16 mouse cellular contexts compared by ENCODE assay signal in genomic region chr17:68285119-68285782, GRCm38 (mm10). TPM values are rescaled to one million over a fixed set of nuclear protein-coding genes. Genes with fewer than 3 reads are reported as not detected.
DNase-seq lines count a peak whose midpoint lies in the region; ATAC-seq and TF ChIP-seq lines count a peak whose summit lies in the region.
"Had no signal": no experiment of that assay in that cellular context is flagged by ENCODE, and none has a peak within 500 bp of the region (broad histone marks: within the 10 kb centered on the region; RNA-seq: fewer than 3 reads in every experiment).

No protein-coding gene starts in this region.

- DNase-seq in forebrain, postnatal 0 days, result peak; percentile 34
- DNase-seq in forebrain, embryonic 11.5 days (ENCODE audit: low spot score), result no peak
- DNase-seq in lung, embryonic 14.5 days, result no peak
- no peak for DNase-seq in lung, postnatal 14 days
- peak; percentile 6 for DNase-seq in kidney, postnatal 10 days
- DNase-seq in retina, postnatal 1 day, result peak; percentile 35
- DNase-seq in thymus, postnatal 14 days, result no peak
- no peak for DNase-seq in B cell, adult 2 months
- DNase-seq: adrenal gland, adult 8-10 months; cerebellum, postnatal 36 days had no signal

- no peaks in the 10 kb centered on the region for H3K27me3 ChIP-seq in forebrain, postnatal 0 days (ENCODE audit: insufficient read depth, low read length)
- no peaks in the 10 kb centered on the region for H3K27me3 ChIP-seq in forebrain, embryonic 11.5 days (ENCODE audit: control insufficient read depth, insufficient read depth, low read length)
- H3K27me3 ChIP-seq in lung, embryonic 14.5 days (ENCODE audit: insufficient read depth, low read length), result no peaks in the 10 kb centered on the region
- H3K27me3 ChIP-seq: forebrain, embryonic 13.5 days; limb, embryonic 15.5 days; megakaryocyte, embryonic 14.5 days had no signal

- no peaks in the 10 kb centered on the region for H3K4me1 ChIP-seq in forebrain, postnatal 0 days (ENCODE audit: insufficient read depth)
- H3K4me1 ChIP-seq in forebrain, embryonic 11.5 days (replicated peaks; ENCODE audit: control insufficient read depth, insufficient read depth, low read length), result no peaks in the 10 kb centered on the region
- no peaks in the 10 kb centered on the region for H3K4me1 ChIP-seq in lung, embryonic 14.5 days (ENCODE audit: insufficient read depth)
- H3K4me1 ChIP-seq: forebrain, embryonic 13.5 days; limb, embryonic 15.5 days; megakaryocyte, embryonic 14.5 days had no signal

- H3K4me2 ChIP-seq in forebrain, postnatal 0 days (ENCODE audit: low read depth), result no peak overlapping the region
- H3K4me2 ChIP-seq in forebrain, embryonic 11.5 days (ENCODE audit: low read depth, low read length, severe bottlenecking), result no peak overlapping the region
- no peak overlapping the region for H3K4me2 ChIP-seq in lung, embryonic 14.5 days
- H3K4me2 ChIP-seq: forebrain, embryonic 13.5 days; limb, embryonic 15.5 days had no signal

- peak; percentile 26 for TF ChIP-seq CTCF in forebrain, postnatal 0 days (IDR thresholded peaks at IDR 0.05; ENCODE audit: low read depth)
- 0 out of 2 replicates have a peak, but pooled peaks have one; percentile 5 for TF ChIP-seq CTCF in lung, embryonic 14.5 days (IDR thresholded peaks at IDR 0.05; ENCODE audit: low read depth)

- no peak overlapping the region for H3K27ac ChIP-seq in forebrain, postnatal 0 days (ENCODE audit: low read depth, low read length)
- H3K27ac ChIP-seq in forebrain, embryonic 11.5 days (ENCODE audit: low read depth, low read length), result no peak overlapping the region
- no peak overlapping the region for H3K27ac ChIP-seq in lung, embryonic 14.5 days (ENCODE audit: low read depth)
- H3K27ac ChIP-seq: forebrain, embryonic 13.5 days; limb, embryonic 15.5 days had no signal

- H3K36me3 ChIP-seq in forebrain, postnatal 0 days (ENCODE audit: insufficient read depth), result no peaks in the 10 kb centered on the region
- no peaks in the 10 kb centered on the region for H3K36me3 ChIP-seq in forebrain, embryonic 11.5 days (ENCODE audit: control insufficient read depth, insufficient read depth, low read length)
- no peaks in the 10 kb centered on the region for H3K36me3 ChIP-seq in lung, embryonic 14.5 days (ENCODE audit: insufficient read depth)
- H3K36me3 ChIP-seq: limb, embryonic 15.5 days had no signal

- ATAC-seq in forebrain, postnatal 0 days, result no peak
- ATAC-seq in forebrain, embryonic 11.5 days (replicated peaks; ENCODE audit: low FRiP score), result no peak
- ATAC-seq in lung, embryonic 14.5 days (ENCODE audit: insufficient read depth), result no peak
- ATAC-seq: forebrain, embryonic 13.5 days had no signal

- no peak overlapping the region for H3K4me3 ChIP-seq in forebrain, postnatal 0 days (ENCODE audit: low read depth, low read length)
- no peak overlapping the region for H3K4me3 ChIP-seq in forebrain, embryonic 11.5 days (ENCODE audit: low read depth, low read length)
- H3K4me3 ChIP-seq in lung, embryonic 14.5 days (ENCODE audit: low read depth, low read length), result no peak overlapping the region
- H3K4me3 ChIP-seq: forebrain, embryonic 13.5 days; limb, embryonic 15.5 days; megakaryocyte, embryonic 14.5 days had no signal

- whole genome bisulfite sequencing in forebrain, postnatal 0 days, result 35% methylated on average over 8 of the region's 8 CpGs
- WGBS in forebrain, embryonic 11.5 days, result 32% methylated on average over 8 of the region's 8 CpGs
- 43% methylated on average over 8 of the region's 8 CpGs for WGBS in lung, embryonic 14.5 days

- no peaks in the 10 kb centered on the region for H3K9me3 ChIP-seq in forebrain, postnatal 0 days (ENCODE audit: low read length)
- no peaks in the 10 kb centered on the region for H3K9me3 ChIP-seq in forebrain, embryonic 11.5 days (ENCODE audit: control insufficient read depth, low read length)
- no peaks in the 10 kb centered on the region for H3K9me3 ChIP-seq in lung, embryonic 14.5 days (ENCODE audit: low read depth, low read length)
- H3K9me3 ChIP-seq: forebrain, embryonic 13.5 days; limb, embryonic 15.5 days had no signal

- no peak overlapping the region for H3K9ac ChIP-seq in forebrain, postnatal 0 days
- H3K9ac ChIP-seq in forebrain, embryonic 11.5 days (ENCODE audit: low read length), result no peak overlapping the region
- no peak overlapping the region for H3K9ac ChIP-seq in lung, embryonic 14.5 days
- H3K9ac ChIP-seq: forebrain, embryonic 13.5 days; limb, embryonic 15.5 days had no signal

RNA-seq across cellular contexts. Expression of gene L3mbtl4, which starts 11.7 kb away (rescaled TPM):
- 6.2 and 6.5 TPM in 2 replicates for total RNA-seq in forebrain, postnatal 0 days (2014; rRNA removed)
- 3.4 and 4.3 TPM in 2 replicates for polyA plus RNA-seq in forebrain, postnatal 0 days (2015; fragmentation: Nextera tagmentation; extraction: Ambion mirVana)
- polyA plus RNA-seq in forebrain, embryonic 11.5 days (2014; fragmentation: Nextera tagmentation; extraction: Ambion mirVana), result not detected in 2 replicates
- 0.32 and 0.61 TPM in 2 replicates for polyA plus RNA-seq in lung, embryonic 14.5 days (2014; fragmentation: Nextera tagmentation; extraction: Ambion mirVana)
- total RNA-seq: heart, adult 8-10 months had no signal
- polyA plus RNA-seq: C2C12; stomach, embryonic 14.5 days had no signal

Comparison
In these comparisons a context has a peak if more than half of its experiments do, and no peak if none do; other contexts are left out.
1. DNase-seq: peak in forebrain, postnatal 0 days (single experiment), kidney, postnatal 10 days (single experiment) and retina, postnatal 1 day (single experiment); none in forebrain, embryonic 11.5 days (single experiment), lung, embryonic 14.5 days (single experiment), lung, postnatal 14 days (single experiment), thymus, postnatal 14 days (single experiment) and B cell, adult 2 months (0 of 2).